Mouse (Mus musculus): ENCODE measurements around the gene Cmbl.

Cmbl gene

GRCm38 (mm10) chr15:31583304-31584085 is 18.3 kb downstream of the Cmbl start:
- no peak for DNase-seq (ENCODE audit: low spot score in 2 of 2)

DNA sequence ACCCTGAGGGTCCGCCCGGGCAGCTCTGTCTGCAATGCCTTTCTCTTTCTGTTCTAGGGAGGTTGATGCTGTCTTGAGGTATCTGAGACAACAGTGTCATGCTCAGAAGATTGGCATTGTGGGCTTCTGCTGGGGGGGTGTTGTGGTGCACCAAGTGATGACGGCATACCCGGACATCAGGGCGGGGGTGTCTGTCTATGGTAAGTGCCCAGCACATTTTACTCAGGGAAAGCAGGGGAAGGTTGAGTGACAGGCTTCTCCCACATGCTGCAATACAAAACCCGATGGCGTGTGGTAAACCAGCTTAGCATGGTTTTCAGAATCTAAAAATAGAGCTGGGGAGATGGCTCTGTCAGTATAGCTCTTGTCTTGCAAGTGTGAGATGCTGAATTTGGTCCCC is 20.0 kb downstream of the Cmbl start:
- no peak for DNase-seq (ENCODE audit: low spot score in 2 of 2)

DNA sequence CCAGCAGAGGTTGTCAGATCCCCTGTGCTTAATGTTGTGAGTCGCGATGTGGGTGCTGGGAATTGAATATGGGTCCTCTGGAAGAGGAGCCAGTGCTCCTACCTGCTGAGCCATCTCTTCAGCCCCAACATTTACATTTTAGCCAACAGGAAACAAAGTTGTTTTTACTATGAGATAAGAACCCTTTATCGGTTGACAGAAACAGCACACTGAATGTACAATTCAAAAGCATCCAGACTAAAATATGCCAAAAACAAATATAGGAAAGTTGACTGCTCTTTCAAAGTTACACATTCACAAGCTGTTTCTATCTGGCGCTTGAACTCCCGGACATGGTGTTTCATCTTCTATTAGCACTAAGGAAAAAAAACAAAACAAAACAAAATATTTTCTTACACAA is 20.9 kb downstream of the Cmbl start:
- no peak for DNase-seq (ENCODE audit: low spot score in 2 of 2)

DNA sequence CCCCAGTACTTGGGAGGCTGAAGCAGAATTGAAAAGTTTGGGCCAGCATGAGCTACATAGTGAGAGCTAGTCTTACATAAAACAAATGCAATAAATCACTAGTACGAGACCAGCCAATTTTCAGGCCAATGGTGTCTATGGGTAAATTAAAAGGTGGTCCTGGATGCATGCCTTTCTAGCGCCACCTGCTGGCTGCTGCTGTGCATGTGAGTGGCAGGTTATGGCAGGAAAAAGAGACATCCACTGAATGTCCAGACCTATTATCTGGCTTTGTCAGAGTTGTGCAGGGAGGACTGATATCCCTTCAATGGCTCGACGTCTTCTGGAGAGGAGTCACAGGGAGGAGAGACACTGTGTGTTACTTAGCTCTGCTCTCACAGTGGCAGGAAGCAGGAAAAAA is 21.3 kb downstream of the Cmbl start:
- DNase-seq (ENCODE audit: low spot score in 2 of 2), result peak; percentile 61 to 83

GRCm38 (mm10) chr15:31587789-31588188 is 22.6 kb downstream of the Cmbl start:
- DNase-seq (ENCODE audit: low spot score in 2 of 2), result no peak

DNA sequence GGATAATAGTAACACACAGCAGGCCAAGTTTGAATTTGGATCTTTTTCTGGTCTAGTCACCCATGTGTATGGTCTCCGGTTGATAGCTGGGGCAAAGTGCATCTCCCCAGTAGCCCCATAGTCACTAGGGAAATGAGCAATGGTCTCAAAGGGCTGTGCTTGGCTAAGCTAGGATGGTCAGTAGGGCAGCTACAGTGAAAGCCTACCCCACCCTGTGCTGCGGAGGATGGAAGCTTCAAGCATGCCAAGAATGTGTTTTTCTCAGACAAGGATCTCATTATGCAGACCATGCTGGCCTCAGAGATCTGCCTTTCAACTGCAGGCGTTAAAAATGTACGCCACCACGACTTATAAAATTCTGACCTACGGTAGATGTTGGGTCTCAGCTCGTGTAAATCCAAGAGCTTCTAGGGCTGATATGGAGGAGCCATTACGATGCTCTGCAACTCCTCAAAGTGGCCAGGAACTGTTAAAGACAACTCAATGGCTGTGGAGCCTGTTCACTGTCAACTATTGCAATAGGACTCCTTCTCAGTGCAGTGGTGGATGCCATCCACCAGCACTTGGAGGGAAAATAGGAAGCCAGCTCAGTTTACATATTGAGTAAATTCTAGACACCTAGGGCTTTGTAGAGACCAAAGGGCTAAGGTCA is 23.9 kb downstream of the Cmbl start:
- DNase-seq (ENCODE audit: low spot score in 2 of 2), result no peak

DNA sequence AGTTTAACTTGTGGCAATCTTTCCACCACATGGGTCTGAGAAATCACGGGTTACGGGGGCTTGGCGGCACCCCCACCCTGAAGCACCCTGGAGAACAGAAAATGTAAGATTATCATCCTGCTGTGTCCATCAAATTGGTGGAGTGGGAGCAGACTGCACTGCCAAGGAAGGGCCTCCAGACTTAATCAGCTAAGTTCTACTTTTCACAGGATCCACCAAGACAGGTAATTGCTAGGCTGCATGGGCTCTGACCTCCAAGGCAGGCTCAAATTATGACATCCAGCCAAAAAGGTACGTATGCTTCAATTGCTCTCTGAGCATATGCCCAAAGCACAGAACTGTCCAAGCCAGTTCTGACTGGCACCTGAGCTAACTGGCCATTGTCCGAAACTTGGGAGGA is 25.0 kb downstream of the Cmbl start:
- DNase-seq (ENCODE audit: low spot score in 2 of 2), result no peak

- DNase-seq (ENCODE audit: low spot score in 2 of 2), result no peak
These were observed 27.3 kb downstream of the Cmbl start for GRCm38 (mm10) chr15:31592531-31592930.

DNA sequence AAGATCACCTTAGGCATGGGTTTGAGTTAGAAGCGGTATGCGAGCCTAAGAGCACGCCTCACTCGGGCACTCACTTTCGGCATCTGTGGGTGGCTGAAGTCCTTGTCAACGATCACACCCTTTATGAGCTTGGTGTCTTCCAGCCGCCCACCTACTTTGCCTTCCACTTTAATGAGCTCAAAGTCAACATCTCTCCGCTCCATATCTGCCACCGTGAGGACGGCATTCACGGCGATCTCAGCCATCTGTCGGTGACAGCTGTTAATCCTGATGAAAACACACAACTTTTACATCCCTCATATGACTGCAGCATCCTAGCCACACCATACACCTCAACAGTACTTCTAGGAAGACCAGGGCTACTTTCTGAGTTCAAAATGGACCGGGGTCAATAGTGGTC is 29.1 kb downstream of the Cmbl start:
- DNase-seq (ENCODE audit: low spot score in 2 of 2), result no peak

DNA sequence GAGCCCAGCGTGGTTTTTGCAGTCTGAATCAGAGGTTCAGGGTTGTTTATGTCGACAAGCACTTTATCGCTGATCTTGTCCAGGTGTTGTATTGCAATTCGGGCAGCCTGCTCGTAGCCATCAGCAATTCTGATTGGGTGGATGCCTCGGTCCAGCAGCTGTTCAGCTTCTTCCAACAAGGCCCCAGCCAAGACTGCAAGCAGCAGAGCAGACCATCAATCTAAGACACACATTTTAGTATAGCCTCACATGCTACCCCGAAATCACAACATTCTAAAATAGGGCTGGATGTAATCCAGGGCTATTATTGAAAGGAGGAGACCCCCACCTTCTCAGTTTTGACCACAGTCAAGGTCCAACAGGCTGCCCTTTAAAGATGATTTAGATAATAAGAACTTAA is 30.5 kb downstream of the Cmbl start:
- DNase-seq (ENCODE audit: low spot score in 2 of 2), result no peak

GRCm38 (mm10) chr15:31599834-31600233 is 34.6 kb downstream of the Cmbl start:
- DNase-seq (ENCODE audit: low spot score in 2 of 2), result no peak

GRCm38 (mm10) chr15:31601279-31601645 is 36.1 kb downstream of the Cmbl start:
- no peak for DNase-seq (ENCODE audit: low spot score in 2 of 2)

DNA sequence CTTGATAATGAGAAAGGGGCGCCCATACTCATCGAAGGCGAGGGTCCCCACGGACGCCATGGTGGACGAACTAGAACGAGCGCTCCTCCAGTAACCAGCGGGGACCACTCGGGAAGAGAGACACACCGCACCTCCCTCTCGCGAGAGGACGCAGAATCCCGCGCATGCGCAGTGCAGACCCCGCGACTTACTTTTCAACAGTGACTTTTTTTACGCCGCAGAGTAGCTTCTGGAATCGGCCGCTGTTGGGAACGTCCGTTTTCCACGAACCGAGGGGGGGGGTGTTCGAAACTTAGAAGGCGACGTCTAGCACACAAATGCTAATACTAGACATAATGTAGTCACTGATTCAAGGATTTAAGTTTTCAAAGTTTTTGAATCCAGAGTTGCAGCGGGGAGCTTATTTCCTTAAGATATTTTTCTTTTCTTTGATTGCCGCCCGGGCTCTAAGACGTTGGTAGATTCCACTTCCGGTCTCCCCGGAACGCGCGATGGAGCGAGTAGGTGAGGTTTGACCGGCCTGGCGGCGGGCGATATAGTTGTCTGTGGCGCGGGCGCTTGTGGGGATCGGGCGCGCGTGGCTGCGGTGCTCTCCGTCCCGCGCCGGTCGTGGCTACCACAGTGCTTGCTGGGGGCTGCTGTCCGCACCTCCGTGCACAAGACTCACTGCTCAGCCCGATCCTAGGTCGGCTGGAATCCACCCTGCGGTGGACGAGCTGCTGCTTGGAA is 36.6 kb downstream of the Cmbl start, which contains the start of the genes Cct5 and Fam173b:
Cct5 (minus strand) TSS at position 159 of the 729 bp plus-strand sequence.
Fam173b (plus strand) TSS at position 207 of the 729 bp plus-strand sequence.
- peak; percentile 97 to 99 for DNase-seq (ENCODE audit: low spot score in 2 of 2)

- DNase-seq (ENCODE audit: low spot score in 2 of 2), result peak; percentile 54 to 63
These were observed 37.2 kb downstream of the Cmbl start for GRCm38 (mm10) chr15:31602426-31602825.

- no peak for DNase-seq (ENCODE audit: low spot score in 2 of 2)
These were observed 37.9 kb downstream of the Cmbl start for GRCm38 (mm10) chr15:31603113-31603512.

DNA sequence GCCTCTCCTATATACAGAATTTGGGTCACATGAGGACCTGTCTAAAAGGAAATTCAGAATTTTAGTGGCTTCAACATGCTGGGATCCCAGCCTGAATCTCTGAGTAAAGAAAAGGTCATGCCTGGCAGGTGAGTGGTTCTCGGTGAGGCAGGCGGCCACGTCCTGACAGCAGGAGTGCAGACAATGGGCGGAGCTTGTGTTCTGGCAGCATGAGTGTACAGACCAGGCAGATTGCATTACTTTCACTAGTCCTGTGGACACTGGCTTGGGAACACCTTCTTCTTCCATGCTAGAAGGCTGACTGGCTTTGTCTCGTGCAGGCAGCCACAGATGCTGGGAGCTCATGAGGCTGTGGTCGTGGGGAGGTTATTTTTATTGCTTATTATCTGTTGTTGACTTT is 41.6 kb downstream of the Cmbl start:
- no peak for DNase-seq (ENCODE audit: low spot score in 2 of 2)

DNA sequence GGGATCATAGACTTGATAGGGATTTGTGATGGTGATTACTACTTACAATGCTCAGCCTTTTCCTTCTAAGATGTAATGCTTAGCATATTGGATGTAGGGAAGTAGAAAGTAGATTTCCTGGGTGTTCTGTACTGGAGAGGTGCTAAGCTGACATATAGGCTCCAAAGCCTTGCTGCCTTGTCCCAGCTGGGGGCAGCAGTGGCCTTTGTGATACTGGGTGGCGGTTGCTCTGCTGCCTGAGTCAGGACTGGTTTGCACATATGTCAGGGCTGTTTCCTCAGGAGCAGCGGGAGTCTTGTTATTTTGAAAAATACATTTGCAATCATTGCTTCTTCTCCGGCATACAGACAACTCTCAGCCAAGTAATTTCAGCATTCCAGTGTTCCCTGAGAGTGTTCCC is 45.8 kb downstream of the Cmbl start:
- DNase-seq (ENCODE audit: low spot score in 2 of 2), result no peak

- no peak for DNase-seq (ENCODE audit: low spot score in 2 of 2)
These were observed 46.8 kb downstream of the Cmbl start for GRCm38 (mm10) chr15:31611976-31612375.

- DNase-seq (ENCODE audit: low spot score in 2 of 2), result no peak
These were observed 48.8 kb downstream of the Cmbl start for GRCm38 (mm10) chr15:31613826-31614453.

GRCm38 (mm10) chr15:31614666-31615065 is 49.5 kb downstream of the Cmbl start:
- no peak for DNase-seq (ENCODE audit: low spot score in 2 of 2)

GRCm38 (mm10) chr15:31617261-31617660 is 52.1 kb downstream of the Cmbl start:
- no peak for DNase-seq (ENCODE audit: low spot score in 2 of 2)

DNA sequence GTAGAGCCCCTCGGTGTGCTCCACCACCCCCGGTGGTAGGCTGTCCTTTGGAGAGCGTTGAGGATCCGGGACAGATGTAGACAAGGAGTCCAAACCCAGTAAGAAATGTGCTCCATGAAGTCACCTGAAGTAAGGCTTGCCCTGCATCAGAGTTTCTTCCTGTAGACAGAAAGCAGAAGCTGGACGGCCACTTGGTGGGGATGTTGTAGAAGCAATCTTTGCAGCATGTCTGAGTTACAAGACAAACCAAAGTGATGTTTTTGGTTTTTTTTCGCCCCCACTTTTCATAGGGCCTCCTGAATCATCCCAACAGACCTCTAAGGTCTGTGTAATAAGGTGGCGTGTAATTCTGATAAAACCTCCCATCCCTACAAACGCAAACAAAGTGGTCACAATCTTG is 54.3 kb downstream of the Cmbl start:
- DNase-seq (ENCODE audit: low spot score in 2 of 2), result no peak

Measured in frontal cortex, postnatal 10 days (tissue).